Mouse (Mus musculus) embryonic fibroblast, embryonic 13.5 days (primary cell): Measurements from ENCODE around the gene Adprhl1. TPM values are rescaled to one million over a fixed set of nuclear protein-coding genes. Genes with fewer than 3 reads are reported as not detected.

Experiments used
- H3K27ac ChIP-seq: 2 replicates; pipeline ENCODE4 v1.5.1; 2012; ENCODE audit warnings: low read length, control low read depth, inconsistent platforms; ENCODE audit not compliant: insufficient read depth
- H3K4me1 ChIP-seq: 2 replicates; pipeline ENCODE4 v1.6.1; 2011; ENCODE audit warnings: low read length; ENCODE audit not compliant: control insufficient read depth, insufficient read depth
- H3K4me3 ChIP-seq: 2 replicates; pipeline ENCODE4 v1.5.1; 2011; ENCODE audit warnings: mild to moderate bottlenecking, control low read depth, low read length; ENCODE audit not compliant: insufficient read depth
- CTCF ChIP-seq: IDR thresholded peaks from 2 replicates; pipeline ENCODE4 v1.5.1; 2011; ENCODE audit warnings: mild to moderate bottlenecking, control low read depth, low read length, moderate library complexity, borderline replicate concordance; ENCODE audit not compliant: insufficient read depth
- POLR2A ChIP-seq: IDR thresholded peaks from 2 replicates; pipeline ENCODE4 v1.6.1; 2011; ENCODE audit warnings: low read depth, mild to moderate bottlenecking, control low read depth, low read length, moderate library complexity
- polyA plus RNA-seq: library from polyadenylated mRNA; stranded (reverse); fragments of >200 nt; gene quantifications from 2 replicates; pipeline ENCODE4 v1.2.4, GENCODE M21; 2011; ENCODE audit warnings: low read depth; ENCODE audit not compliant: missing spikeins, insufficient read length

Gene Adprhl1
- polyA plus RNA-seq, 1 experiment = not detected

DNA sequence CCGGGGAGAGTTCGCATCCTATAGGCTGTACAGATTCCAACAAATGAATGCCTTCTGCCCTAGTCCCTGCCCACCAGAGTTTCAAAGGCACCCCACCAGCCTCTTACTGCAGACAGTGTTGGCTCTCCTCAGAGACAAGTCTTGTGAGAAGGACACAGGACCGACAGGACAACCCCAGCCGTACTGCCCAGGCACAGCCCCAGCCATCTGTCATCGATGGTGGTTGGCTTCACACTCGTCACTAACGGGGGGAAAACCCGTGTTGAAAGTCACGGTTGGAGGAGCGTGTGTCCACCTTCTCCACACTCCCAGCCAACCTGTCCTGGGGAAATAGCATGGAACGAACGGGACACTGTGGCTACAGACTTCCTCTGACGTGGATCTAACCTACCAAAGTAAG, 19.2 kb downstream of the Adprhl1 start:
- no peak for TF ChIP-seq POLR2A
- no peak for TF ChIP-seq CTCF
- H3K27ac ChIP-seq = no peak overlapping the region
- no peak overlapping the region for H3K4me3 ChIP-seq
- H3K4me1 ChIP-seq = no peaks in the 10 kb centered on the region

DNA sequence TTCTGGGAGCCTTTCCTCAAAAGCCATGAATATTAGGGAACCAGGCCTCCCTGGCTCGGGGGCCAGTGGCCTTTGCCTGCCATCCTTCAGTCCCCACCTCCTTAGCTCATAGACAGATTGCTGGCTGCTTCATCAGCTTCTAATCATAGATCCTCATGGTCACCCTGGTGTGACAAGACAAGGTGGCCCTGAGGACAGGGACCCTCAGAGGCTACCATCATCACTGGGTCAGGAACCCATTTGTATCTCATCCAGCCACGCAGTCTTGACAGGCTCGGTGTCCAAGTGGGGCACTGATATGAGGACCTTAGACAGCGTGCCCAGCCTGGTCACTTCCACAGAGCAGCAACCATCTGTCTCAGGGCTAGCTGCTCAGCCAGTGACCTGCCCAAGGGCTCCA, 23.5 kb downstream of the Adprhl1 start:
- no peaks in the 10 kb centered on the region for H3K4me1 ChIP-seq
- no peak overlapping the region for H3K4me3 ChIP-seq
- TF ChIP-seq CTCF (no peak), POLR2A (no peak)
- no peak overlapping the region for H3K27ac ChIP-seq

DNA sequence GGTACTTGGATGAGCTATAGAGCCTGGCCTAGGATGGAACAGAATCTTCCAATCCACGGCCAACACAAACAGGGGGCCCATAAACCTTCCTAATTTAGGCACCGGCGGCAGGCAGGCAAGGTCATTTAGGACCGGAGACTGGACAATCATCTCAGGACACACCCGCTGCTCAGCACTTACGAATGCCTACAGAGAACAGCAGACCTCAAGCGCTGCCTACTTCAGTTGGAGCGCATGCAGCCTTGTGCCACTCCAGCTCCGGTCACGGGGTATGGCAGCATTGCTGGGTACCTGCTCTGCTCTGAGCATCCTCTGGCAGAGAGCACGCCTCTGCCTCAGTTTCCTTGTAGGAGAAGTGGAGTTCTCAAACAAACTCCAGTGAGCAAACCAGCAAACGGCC, 24.2 kb downstream of the Adprhl1 start:
- H3K27ac ChIP-seq = no peak overlapping the region
- H3K4me3 ChIP-seq = no peak overlapping the region
- H3K4me1 ChIP-seq = no peaks in the 10 kb centered on the region
- no peak for TF ChIP-seq CTCF
- TF ChIP-seq POLR2A = no peak

DNA sequence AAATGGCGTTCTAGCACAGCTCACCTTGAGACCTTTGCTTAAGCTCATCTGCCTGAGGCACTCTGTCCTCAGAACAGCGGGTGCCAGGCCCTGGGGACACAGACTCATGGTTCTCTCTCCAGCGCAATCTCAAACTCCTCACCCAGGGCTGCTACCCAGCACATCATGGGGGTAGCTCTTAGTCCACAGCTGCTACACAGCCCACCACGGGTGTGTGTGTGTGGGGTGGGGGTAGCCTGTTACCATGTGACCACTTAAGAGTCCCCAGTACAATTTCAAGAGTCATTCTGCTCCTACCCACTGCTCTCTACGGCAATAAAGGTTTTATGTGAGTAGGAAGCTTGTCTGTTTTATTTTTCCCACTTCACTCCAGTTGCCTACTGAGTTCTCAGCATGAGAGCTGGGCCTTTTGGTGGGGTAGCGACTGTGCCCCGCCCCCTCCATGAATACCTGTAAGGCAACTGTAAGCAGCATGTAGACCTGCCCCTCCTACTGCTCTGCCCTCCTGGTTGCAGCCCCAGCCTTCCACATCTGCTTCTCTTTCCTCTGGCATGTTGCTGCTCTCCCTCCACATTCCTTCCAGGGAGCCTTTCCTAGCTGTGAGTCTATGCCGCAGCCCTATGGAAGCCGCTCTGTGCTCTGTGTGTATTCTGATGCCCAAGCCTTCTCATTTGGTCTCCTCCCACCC, 24.9 kb downstream of the Adprhl1 start:
- Histone ChIP-seq H3K4me3 (no peak overlapping the region), H3K4me1 (no peaks in the 10 kb centered on the region), H3K27ac (no peak overlapping the region)
- no peak for TF ChIP-seq POLR2A
- TF ChIP-seq CTCF = no peak

DNA sequence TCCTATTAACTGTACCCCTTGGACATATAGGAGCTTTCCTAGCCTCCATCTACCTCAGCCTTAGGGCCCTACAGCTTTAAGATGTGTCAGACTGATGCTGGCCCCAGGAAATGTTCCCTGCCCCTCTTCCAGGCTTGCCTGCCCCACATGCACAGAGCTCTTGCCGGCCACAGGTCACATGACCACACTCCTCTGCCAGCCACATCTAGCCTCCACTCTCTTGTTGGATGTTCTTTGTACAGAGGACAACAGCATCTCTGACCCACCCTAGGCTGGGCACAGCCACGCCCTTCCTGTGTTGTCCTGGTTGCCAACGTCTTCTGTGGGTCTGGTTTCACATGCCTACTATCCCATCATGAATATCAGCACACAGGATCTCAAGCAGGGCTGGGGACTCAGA, 26.8 kb downstream of the Adprhl1 start:
- Histone ChIP-seq H3K4me1 (no peaks in the 10 kb centered on the region), H3K27ac (no peak overlapping the region), H3K4me3 (no peak overlapping the region)
- no peak for TF ChIP-seq POLR2A
- TF ChIP-seq CTCF = no peak

DNA sequence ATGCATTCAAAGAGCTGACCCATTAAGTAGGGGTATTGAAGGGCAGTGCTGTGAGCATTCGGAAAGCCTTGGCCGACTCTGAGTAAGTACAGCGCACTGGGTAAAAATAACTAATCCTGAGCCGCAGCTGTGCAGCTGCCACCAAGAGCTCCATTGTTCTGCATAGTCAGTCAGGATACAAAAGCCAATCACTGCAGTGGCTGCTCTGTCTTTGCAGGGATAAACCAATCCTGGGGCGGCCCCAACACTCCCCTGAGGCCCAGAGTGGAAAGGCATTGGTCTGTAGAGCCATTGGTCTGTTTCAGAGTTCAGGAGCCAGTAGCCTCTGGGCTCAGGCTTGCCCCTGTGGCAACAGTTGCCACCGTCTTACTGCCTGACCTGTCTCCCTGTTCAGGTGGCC, 27.7 kb downstream of the Adprhl1 start:
- no peak overlapping the region for H3K4me3 ChIP-seq
- TF ChIP-seq POLR2A = no peak
- no peak for TF ChIP-seq CTCF

DNA sequence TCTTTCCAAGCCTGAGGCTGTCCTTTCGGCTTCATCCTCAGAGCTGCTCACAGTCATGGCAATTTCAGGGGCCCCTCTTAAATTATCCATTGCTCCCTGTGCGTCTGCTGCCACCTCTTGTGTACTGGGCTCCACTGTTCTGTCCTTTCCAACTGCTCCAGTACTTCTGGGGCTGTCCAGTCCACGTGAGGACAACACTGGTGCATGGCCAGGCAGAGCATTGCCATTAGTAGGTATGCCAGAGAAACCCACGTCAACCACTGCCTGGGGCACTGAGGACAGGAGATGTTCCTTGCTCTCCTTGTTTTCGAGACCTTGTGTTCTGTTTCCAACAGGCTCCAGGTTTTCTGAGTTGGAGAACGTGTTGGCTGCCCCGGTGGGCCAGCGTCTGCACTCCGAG, 29.5 kb downstream of the Adprhl1 start:
- Histone ChIP-seq H3K4me1 (no peaks in the 10 kb centered on the region), H3K27ac (no peak overlapping the region), H3K4me3 (no peak overlapping the region)
- TF ChIP-seq CTCF (no peak), POLR2A (no peak)

More for the DNA sequence above, 27.7 kb downstream of the Adprhl1 start:
- H3K4me1 ChIP-seq = no peaks in the 10 kb centered on the region
- no peak overlapping the region for H3K27ac ChIP-seq

DNA sequence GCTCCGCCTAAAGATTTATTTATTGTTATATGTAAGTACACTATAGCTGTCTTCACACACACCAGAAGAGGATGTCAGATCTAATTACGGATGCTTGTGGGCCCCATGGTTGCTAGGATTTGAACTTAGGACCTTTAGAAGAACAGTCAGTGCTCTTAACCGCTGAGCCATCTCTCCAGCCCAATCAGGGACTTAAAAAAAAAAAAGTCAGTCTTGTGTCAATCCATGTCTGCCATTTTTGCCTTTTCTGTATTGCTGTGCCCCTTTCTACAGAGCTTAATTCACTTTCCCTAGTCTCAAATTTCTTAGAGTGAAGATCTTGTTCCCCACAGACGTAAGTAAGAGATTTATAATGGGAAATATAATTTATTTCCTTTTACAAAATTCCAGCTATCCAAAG, 35.5 kb downstream of the Adprhl1 start:
- TF ChIP-seq POLR2A (no peak), CTCF (no peak)
- H3K4me3 ChIP-seq = no peak overlapping the region
- no peak overlapping the region for H3K27ac ChIP-seq
- no peaks in the 10 kb centered on the region for H3K4me1 ChIP-seq

DNA sequence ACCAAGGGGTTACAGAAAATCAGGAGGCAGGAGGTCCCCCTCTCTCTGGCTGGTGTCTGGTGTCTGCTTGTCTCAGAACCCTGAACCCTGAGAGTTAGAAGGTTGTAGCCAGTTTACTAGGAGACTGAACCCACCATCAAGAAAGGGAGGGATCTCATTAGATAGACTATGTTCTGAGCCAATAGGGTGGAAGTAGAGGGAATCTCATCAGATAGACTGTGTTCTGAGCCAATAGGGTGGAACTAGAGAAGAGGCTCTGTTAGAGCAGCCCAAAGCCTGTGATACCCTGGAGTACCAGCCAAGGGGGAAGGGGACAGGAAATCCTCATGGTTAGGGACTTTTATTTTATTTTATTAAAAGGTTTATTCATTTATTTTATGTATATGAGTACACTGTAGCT, 36.0 kb downstream of the Adprhl1 start:
- Histone ChIP-seq H3K27ac (no peak overlapping the region), H3K4me3 (no peak overlapping the region), H3K4me1 (no peaks in the 10 kb centered on the region)
- TF ChIP-seq CTCF (no peak), POLR2A (no peak)

DNA sequence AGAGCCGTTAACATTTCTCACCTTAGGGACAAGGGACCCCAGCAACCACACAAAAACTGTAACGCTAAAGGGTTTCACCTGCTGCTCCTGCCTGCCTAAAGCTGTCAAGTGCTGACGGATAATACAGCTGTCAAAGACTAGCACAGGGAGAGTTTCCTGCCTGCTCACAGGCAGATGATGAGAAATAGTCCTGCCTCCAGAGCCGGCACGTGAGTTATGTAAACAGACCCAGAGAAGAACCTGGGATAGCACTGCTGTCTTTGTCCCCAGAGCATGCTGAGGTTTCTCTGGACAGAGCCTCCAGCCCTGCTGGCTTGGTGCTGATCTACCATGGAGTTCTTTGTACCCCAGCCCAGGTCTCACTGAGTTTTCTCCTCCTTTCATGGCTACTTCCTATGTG, 36.9 kb downstream of the Adprhl1 start:
- Histone ChIP-seq H3K27ac (no peak overlapping the region), H3K4me1 (no peaks in the 10 kb centered on the region; the same call in 1 of the 2 replicates), H3K4me3 (no peak overlapping the region)
- TF ChIP-seq POLR2A (no peak), CTCF (no peak)
